Mouse (Mus musculus): ENCODE data around the gene Trp63. TPM values are rescaled to one million over a fixed set of nuclear protein-coding genes. Genes with fewer than 3 reads are reported as not detected.

Trp63 gene
- 17.0 TPM for polyA plus RNA-seq (2014; fragmentation: Illumina TruSeq; extraction: RNeasy Lipid Tissue Mini Kit (QIAGEN cat#74804); ENCODE audit: low read depth, low replicate concordance)

DNA sequence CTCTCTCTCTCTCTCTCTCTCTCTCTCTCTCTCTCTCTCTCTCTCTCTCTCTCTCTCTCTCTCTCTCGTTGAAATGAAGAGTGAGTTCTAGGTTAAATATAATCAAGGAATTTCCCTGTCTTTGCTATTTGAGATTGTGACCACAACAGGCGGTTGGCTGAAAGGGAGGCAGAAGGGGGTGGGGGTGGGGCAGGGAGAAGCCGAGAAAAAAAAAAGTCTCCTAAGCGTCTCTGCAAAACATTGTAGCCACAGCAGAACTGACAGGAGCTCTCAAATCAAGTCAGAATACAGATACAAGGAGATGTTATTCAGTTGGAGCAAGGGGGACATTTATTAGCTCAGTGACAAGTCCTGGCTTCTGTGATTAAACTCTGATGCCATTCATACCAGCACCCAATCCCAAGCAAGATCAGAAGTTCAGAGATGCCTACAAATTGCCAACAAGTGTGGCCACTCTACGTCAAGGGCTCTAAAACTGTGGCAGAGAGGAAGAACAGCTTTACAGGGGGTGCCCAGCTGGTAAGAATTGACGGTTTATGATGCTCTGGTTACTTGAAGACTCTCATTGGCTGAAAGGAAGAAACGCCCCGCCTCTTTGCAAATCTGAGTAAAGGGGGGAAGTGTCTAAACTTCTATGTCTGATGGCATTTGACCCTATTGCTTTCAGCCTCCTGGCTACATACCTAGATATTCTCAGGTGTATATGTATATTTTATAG lies at the start of gene Trp63:
Gene Trp63 (plus strand): TSS at position 233 of the 718 bp plus-strand sequence.

